Mouse (Mus musculus): ENCODE data around the gene Emp1. TPM values are rescaled to one million over a fixed set of nuclear protein-coding genes. Genes with fewer than 3 reads are reported as not detected.

The Emp1 gene
- polyA plus RNA-seq, 1 experiment from 2014 or later, result 2.4 TPM

GRCm38 (mm10) chr6:135326847-135327246 is 35.5 kb upstream of the Emp1 start:
- Histone ChIP-seq H3K4me2 (ENCODE audit: low read depth, low read length, severe bottlenecking) (no peak overlapping the region), H3K4me1 (replicated peaks; ENCODE audit: control insufficient read depth, insufficient read depth, low read length) (no peaks in the 10 kb centered on the region), H3K36me3 (ENCODE audit: control insufficient read depth, insufficient read depth, low read length) (no peaks in the 10 kb centered on the region), H3K9ac (ENCODE audit: low read length) (no peak overlapping the region), H3K4me3 (ENCODE audit: low read depth, low read length) (no peak overlapping the region), H3K27me3 (ENCODE audit: control insufficient read depth, insufficient read depth, low read length) (no peaks in the 10 kb centered on the region), H3K9me3 (ENCODE audit: control insufficient read depth, low read length) (no peaks in the 10 kb centered on the region), H3K27ac (ENCODE audit: low read depth, low read length) (no peak overlapping the region)
- WGBS, result 90% methylated on average over 7 of the region's 7 CpGs
- ATAC-seq (replicated peaks; ENCODE audit: low FRiP score), result no peak
- DNase-seq (ENCODE audit: low spot score), result no peak

- no peak overlapping the region for H3K4me2 ChIP-seq (ENCODE audit: low read depth, low read length, severe bottlenecking)
- no peaks in the 10 kb centered on the region for H3K9me3 ChIP-seq (ENCODE audit: control insufficient read depth, low read length)
- WGBS, result 89% methylated on average over 4 of the region's 4 CpGs
- no peaks in the 10 kb centered on the region for H3K27me3 ChIP-seq (ENCODE audit: control insufficient read depth, insufficient read depth, low read length)
- H3K9ac ChIP-seq (ENCODE audit: low read length), result no peak overlapping the region
- H3K4me3 ChIP-seq (ENCODE audit: low read depth, low read length), result no peak overlapping the region
- H3K36me3 ChIP-seq (ENCODE audit: control insufficient read depth, insufficient read depth, low read length), result no peaks in the 10 kb centered on the region
- no peak overlapping the region for H3K27ac ChIP-seq (ENCODE audit: low read depth, low read length)
- no peaks in the 10 kb centered on the region; the same call in 1 of the 2 replicates for H3K4me1 ChIP-seq (replicated peaks; ENCODE audit: control insufficient read depth, insufficient read depth, low read length)
- DNase-seq (ENCODE audit: low spot score) (no peak), ATAC-seq (replicated peaks; ENCODE audit: low FRiP score) (no peak; the same call in 1 of the 2 replicates)
Measured at GRCm38 (mm10) chr6:135331916-135332315, 30.4 kb upstream of the Emp1 start.

GRCm38 (mm10) chr6:135332737-135333281 is 29.5 kb upstream of the Emp1 start:
- Histone ChIP-seq H3K9ac (ENCODE audit: low read length) (no peak overlapping the region), H3K27me3 (ENCODE audit: control insufficient read depth, insufficient read depth, low read length) (no peaks in the 10 kb centered on the region), H3K36me3 (ENCODE audit: control insufficient read depth, insufficient read depth, low read length) (no peaks in the 10 kb centered on the region), H3K4me1 (replicated peaks; ENCODE audit: control insufficient read depth, insufficient read depth, low read length) (no peaks in the 10 kb centered on the region; the same call in 1 of the 2 replicates), H3K9me3 (ENCODE audit: control insufficient read depth, low read length) (no peaks in the 10 kb centered on the region), H3K4me3 (ENCODE audit: low read depth, low read length) (no peak overlapping the region), H3K4me2 (ENCODE audit: low read depth, low read length, severe bottlenecking) (peak overlapping the region; percentile 18; the same call in 1 of the 2 replicates), H3K27ac (ENCODE audit: low read depth, low read length) (no peak overlapping the region)
- ATAC-seq (replicated peaks; ENCODE audit: low FRiP score) (peak; percentile 74), DNase-seq (ENCODE audit: low spot score) (peak; percentile 72)
- WGBS, result 24% methylated on average over 10 of the region's 10 CpGs

DNA sequence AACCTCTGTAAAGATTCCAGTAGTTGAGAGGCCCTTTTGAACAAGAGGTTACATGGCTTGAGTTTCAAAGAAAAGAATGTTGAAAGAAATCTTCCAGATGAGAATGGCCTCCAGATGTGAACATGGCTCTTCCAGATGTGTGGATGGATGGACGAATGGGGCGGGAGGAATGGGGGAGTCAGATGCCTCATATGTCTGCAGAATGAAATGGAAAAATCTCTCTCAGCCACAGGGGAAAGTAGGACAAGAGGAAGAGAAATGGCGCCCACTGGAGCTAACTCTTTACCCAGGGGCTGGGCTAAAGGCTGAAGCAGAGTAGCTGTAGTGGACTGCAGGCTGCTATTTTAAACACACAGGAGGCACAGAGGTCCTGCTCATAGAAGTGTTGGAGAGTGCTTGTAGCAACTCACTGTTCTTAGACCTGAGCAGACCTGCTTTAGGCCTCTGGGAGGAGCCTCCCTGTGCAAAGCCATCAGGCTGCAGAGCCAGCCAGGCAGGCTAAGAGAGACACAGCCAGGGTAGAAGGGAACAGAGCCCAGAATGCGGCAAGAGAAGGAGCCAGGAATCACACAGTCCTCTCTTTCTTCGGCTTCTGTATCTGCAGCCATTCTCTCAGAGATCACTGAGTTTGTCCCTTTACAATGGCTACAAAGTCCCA is 28.2 kb upstream of the Emp1 start:
- Histone ChIP-seq H3K9ac (ENCODE audit: low read length) (no peak overlapping the region), H3K9me3 (ENCODE audit: control insufficient read depth, low read length) (no peaks in the 10 kb centered on the region), H3K4me3 (ENCODE audit: low read depth, low read length) (no peak overlapping the region), H3K4me2 (ENCODE audit: low read depth, low read length, severe bottlenecking) (no peak overlapping the region), H3K36me3 (ENCODE audit: control insufficient read depth, insufficient read depth, low read length) (no peaks in the 10 kb centered on the region), H3K27me3 (ENCODE audit: control insufficient read depth, insufficient read depth, low read length) (no peaks in the 10 kb centered on the region), H3K4me1 (replicated peaks; ENCODE audit: control insufficient read depth, insufficient read depth, low read length) (no peaks in the 10 kb centered on the region; the same call in 1 of the 2 replicates), H3K27ac (ENCODE audit: low read depth, low read length) (no peak overlapping the region)
- 77% methylated on average over 5 of the region's 5 CpGs for WGBS
- ATAC-seq (replicated peaks; ENCODE audit: low FRiP score) (no peak), DNase-seq (ENCODE audit: low spot score) (no peak)

- H3K36me3 ChIP-seq (ENCODE audit: control insufficient read depth, insufficient read depth, low read length), result no peaks in the 10 kb centered on the region
- H3K4me1 ChIP-seq (replicated peaks; ENCODE audit: control insufficient read depth, insufficient read depth, low read length), result no peaks in the 10 kb centered on the region; the same call in 1 of the 2 replicates
- H3K9me3 ChIP-seq (ENCODE audit: control insufficient read depth, low read length), result no peaks in the 10 kb centered on the region
- WGBS, result 85% methylated on average over 8 of the region's 8 CpGs
- no peak overlapping the region for H3K9ac ChIP-seq (ENCODE audit: low read length)
- H3K4me2 ChIP-seq (ENCODE audit: low read depth, low read length, severe bottlenecking), result no peak overlapping the region
- H3K27ac ChIP-seq (ENCODE audit: low read depth, low read length), result no peak overlapping the region
- no peak for ATAC-seq (replicated peaks; ENCODE audit: low FRiP score)
- H3K27me3 ChIP-seq (ENCODE audit: control insufficient read depth, insufficient read depth, low read length), result no peaks in the 10 kb centered on the region
- no peak for DNase-seq (ENCODE audit: low spot score)
- H3K4me3 ChIP-seq (ENCODE audit: low read depth, low read length), result no peak overlapping the region
Measured at GRCm38 (mm10) chr6:135336376-135336775, 26.0 kb upstream of the Emp1 start.

DNA sequence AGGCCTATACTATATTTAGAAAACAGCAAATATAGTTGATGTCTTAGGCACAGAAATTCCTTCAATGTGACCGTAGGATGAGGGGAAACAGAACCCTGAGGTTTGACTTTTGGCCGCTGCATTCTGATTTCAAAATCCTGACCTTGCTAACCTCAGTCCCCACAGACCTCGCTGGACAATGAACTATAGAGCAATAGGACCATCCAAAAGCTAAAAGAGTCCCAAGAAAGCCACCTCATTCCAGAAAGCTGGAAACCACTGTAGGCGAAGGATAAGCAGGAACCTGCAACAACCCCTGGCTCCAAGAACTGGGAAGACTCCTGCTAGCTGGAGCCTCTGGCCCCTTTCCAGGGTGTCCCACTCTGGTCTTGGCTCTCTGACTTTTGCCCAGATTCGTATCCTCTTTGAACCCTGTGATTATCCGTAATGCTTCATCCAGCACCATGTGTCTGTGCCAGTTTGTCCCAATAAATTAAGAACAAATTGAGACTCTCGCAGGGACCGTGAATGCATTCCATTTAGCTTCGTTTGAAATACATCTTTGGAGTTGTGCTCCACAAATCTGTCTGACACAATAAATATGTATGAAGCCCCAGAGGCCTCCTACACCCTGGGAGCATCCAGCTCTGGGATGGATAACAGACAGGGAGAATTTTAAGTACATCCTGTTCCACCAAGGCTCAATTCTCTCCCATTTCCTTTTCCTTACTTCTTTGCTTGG is 21.8 kb upstream of the Emp1 start:
- no peaks in the 10 kb centered on the region for H3K36me3 ChIP-seq (ENCODE audit: control insufficient read depth, insufficient read depth, low read length)
- 81% methylated on average over 9 of the region's 9 CpGs for whole genome bisulfite sequencing
- H3K4me1 ChIP-seq (replicated peaks; ENCODE audit: control insufficient read depth, insufficient read depth, low read length), result no peaks in the 10 kb centered on the region
- H3K9ac ChIP-seq (ENCODE audit: low read length), result no peak overlapping the region
- no peak for ATAC-seq (replicated peaks; ENCODE audit: low FRiP score)
- no peaks in the 10 kb centered on the region for H3K9me3 ChIP-seq (ENCODE audit: control insufficient read depth, low read length)
- no peak overlapping the region for H3K27ac ChIP-seq (ENCODE audit: low read depth, low read length)
- H3K4me3 ChIP-seq (ENCODE audit: low read depth, low read length), result no peak overlapping the region
- H3K4me2 ChIP-seq (ENCODE audit: low read depth, low read length, severe bottlenecking), result no peak overlapping the region
- DNase-seq (ENCODE audit: low spot score), result no peak
- H3K27me3 ChIP-seq (ENCODE audit: control insufficient read depth, insufficient read depth, low read length), result no peaks in the 10 kb centered on the region

GRCm38 (mm10) chr6:135341076-135341378 is 21.3 kb upstream of the Emp1 start:
- Histone ChIP-seq H3K9ac (ENCODE audit: low read length) (no peak overlapping the region), H3K4me3 (ENCODE audit: low read depth, low read length) (no peak overlapping the region), H3K4me2 (ENCODE audit: low read depth, low read length, severe bottlenecking) (no peak overlapping the region), H3K9me3 (ENCODE audit: control insufficient read depth, low read length) (no peaks in the 10 kb centered on the region), H3K27me3 (ENCODE audit: control insufficient read depth, insufficient read depth, low read length) (no peaks in the 10 kb centered on the region), H3K4me1 (replicated peaks; ENCODE audit: control insufficient read depth, insufficient read depth, low read length) (no peaks in the 10 kb centered on the region), H3K36me3 (ENCODE audit: control insufficient read depth, insufficient read depth, low read length) (no peaks in the 10 kb centered on the region), H3K27ac (ENCODE audit: low read depth, low read length) (no peak overlapping the region)
- no peak for ATAC-seq (replicated peaks; ENCODE audit: low FRiP score)
- WGBS, result 79% methylated on average over 4 of the region's 4 CpGs
- no peak for DNase-seq (ENCODE audit: low spot score)

GRCm38 (mm10) chr6:135351638-135352302 is 10.6 kb upstream of the Emp1 start:
- DNase-seq (ENCODE audit: low spot score) (no peak), ATAC-seq (replicated peaks; ENCODE audit: low FRiP score) (no peak; the same call in 1 of the 2 replicates)
- Histone ChIP-seq H3K9ac (ENCODE audit: low read length) (no peak overlapping the region), H3K9me3 (ENCODE audit: control insufficient read depth, low read length) (no peaks in the 10 kb centered on the region), H3K4me1 (replicated peaks; ENCODE audit: control insufficient read depth, insufficient read depth, low read length) (no peaks in the 10 kb centered on the region; the same call in 1 of the 2 replicates), H3K4me2 (ENCODE audit: low read depth, low read length, severe bottlenecking) (no peak overlapping the region), H3K27me3 (ENCODE audit: control insufficient read depth, insufficient read depth, low read length) (no peaks in the 10 kb centered on the region), H3K4me3 (ENCODE audit: low read depth, low read length) (no peak overlapping the region), H3K27ac (ENCODE audit: low read depth, low read length) (no peak overlapping the region), H3K36me3 (ENCODE audit: control insufficient read depth, insufficient read depth, low read length) (no peaks in the 10 kb centered on the region)
- 78% methylated on average over 8 of the region's 8 CpGs for WGBS
